Mouse (Mus musculus) kidney, adult 2 months (tissue): ENCODE measurements at regions not wholly inside any gene's neighbourhood (a gene's known extent, or its start where the extent isn't known, plus 50 kb on each side); places are given as distances from the start of the nearest gene placed in this dataset.

Experiments
- DNase-seq: peaks from one replicate; pipeline ENCODE4 v3.0.0; 2021
- H3K27ac ChIP-seq: fragments of 200-500 bp; 2 replicates; pipeline ENCODE4 v1.5.1; 2012; ENCODE audit warnings: low read depth, low read length, control low read depth, inconsistent platforms; ENCODE audit not compliant: insufficient read depth
- H3K27me3 ChIP-seq: fragments of 200-500 bp; replicated peaks from 2 replicates; pipeline ENCODE4 v1.6.1; 2012; ENCODE audit warnings: mild to moderate bottlenecking, moderate library complexity, low read length, inconsistent platforms; ENCODE audit not compliant: control insufficient read depth, insufficient read depth
- H3K36me3 ChIP-seq: fragments of 200-500 bp; 2 replicates; pipeline ENCODE4 v1.6.1; 2012; ENCODE audit warnings: mild to moderate bottlenecking, moderate library complexity, low read length, inconsistent platforms; ENCODE audit not compliant: control insufficient read depth, insufficient read depth
- H3K4me1 ChIP-seq: fragments of 200-500 bp; 2 replicates; pipeline ENCODE4 v1.6.1; 2011; ENCODE audit warnings: low read length; ENCODE audit not compliant: control insufficient read depth, insufficient read depth
- H3K4me3 ChIP-seq: fragments of 200-500 bp; 2 replicates; pipeline ENCODE4 v1.5.1; 2011; ENCODE audit warnings: mild to moderate bottlenecking, low read depth, low read length, control low read depth; ENCODE audit not compliant: insufficient read depth
- CTCF ChIP-seq: fragments of 200-500 bp; conservative IDR thresholded peaks from 2 replicates; pipeline ENCODE4 v1.5.1; 2011; ENCODE audit warnings: low read depth, mild to moderate bottlenecking, control low read depth, low read length, moderate library complexity, mixed read lengths; ENCODE audit not compliant: insufficient read depth, insufficient read length
- POLR2A ChIP-seq: fragments of 200-500 bp; IDR thresholded peaks from one replicate; pipeline ENCODE4 v1.6.1; 2011; ENCODE audit warnings: low read depth, low read length, control low read depth
- WGBS: fragments of 180-500 bp; shearing (Covaris S2); methylation state at CpG from one replicate; pipeline ENCODE4 v1.1.7; 2018; 5-methylcytosine and 5-hydroxymethylcytosine counted together

GRCm38 (mm10) chr12:107285622-107286021, 202.8 kb upstream of the 3110018I06Rik start:
- DNase-seq: no peak
- WGBS: 74% methylated on average over 9 of the region's 9 CpGs
- no peaks in the 10 kb centered on the region for H3K36me3 ChIP-seq
- TF ChIP-seq CTCF (no peak), POLR2A (no peak)
- H3K27ac ChIP-seq: no peak overlapping the region
- no peaks in the 10 kb centered on the region for H3K27me3 ChIP-seq
- no peak overlapping the region for H3K4me3 ChIP-seq
- H3K4me1 ChIP-seq: no peaks in the 10 kb centered on the region

- TF ChIP-seq POLR2A: no peak
- TF ChIP-seq CTCF: no peak
- no peaks in the 10 kb centered on the region for H3K36me3 ChIP-seq
- H3K27me3 ChIP-seq: no peaks in the 10 kb centered on the region
- H3K27ac ChIP-seq: no peak overlapping the region
- H3K4me1 ChIP-seq: no peaks in the 10 kb centered on the region
- WGBS: 75% methylated on average over 5 of the region's 5 CpGs
- H3K4me3 ChIP-seq: no peak overlapping the region
- no peak for DNase-seq
These were observed 197.1 kb upstream of the 3110018I06Rik start for GRCm38 (mm10) chr12:107291377-107291776.

GRCm38 (mm10) chr12:107307094-107307740, 181.2 kb upstream of the 3110018I06Rik start:
- no peaks in the 10 kb centered on the region for H3K4me1 ChIP-seq
- H3K27ac ChIP-seq: no peak overlapping the region
- 16% methylated on average over 15 of the region's 15 CpGs for WGBS

GRCm38 (mm10) chr12:107315446-107315845, 173.0 kb upstream of the 3110018I06Rik start:
- Histone ChIP-seq H3K36me3 (no peaks in the 10 kb centered on the region), H3K27me3 (no peaks in the 10 kb centered on the region), H3K4me1 (no peaks in the 10 kb centered on the region), H3K27ac (no peak overlapping the region), H3K4me3 (no peak overlapping the region)
- 90% methylated on average over 4 of the region's 4 CpGs for WGBS
- TF ChIP-seq POLR2A: no peak
- TF ChIP-seq CTCF: no peak
- no peak for DNase-seq

More at GRCm38 (mm10) chr12:107307094-107307740, 181.2 kb upstream of the 3110018I06Rik start:
- Histone ChIP-seq H3K4me3 (no peak overlapping the region), H3K36me3 (no peaks in the 10 kb centered on the region), H3K27me3 (no peaks in the 10 kb centered on the region)
- no peak for TF ChIP-seq CTCF
- no peak for TF ChIP-seq POLR2A
- no peak for DNase-seq

GRCm38 (mm10) chr12:107322861-107323260, 165.6 kb upstream of the 3110018I06Rik start:
- DNase-seq: no peak
- 74% methylated on average over 7 of the region's 7 CpGs for WGBS
- Histone ChIP-seq H3K4me1 (no peaks in the 10 kb centered on the region), H3K4me3 (no peak overlapping the region), H3K36me3 (no peaks in the 10 kb centered on the region), H3K27ac (no peak overlapping the region), H3K27me3 (no peaks in the 10 kb centered on the region)
- TF ChIP-seq POLR2A (no peak), CTCF (no peak)

- 96% methylated on average over 10 of the region's 10 CpGs for WGBS
- Histone ChIP-seq H3K36me3 (no peaks in the 10 kb centered on the region), H3K27ac (no peak overlapping the region), H3K4me1 (no peaks in the 10 kb centered on the region), H3K27me3 (no peaks in the 10 kb centered on the region), H3K4me3 (no peak overlapping the region)
- TF ChIP-seq CTCF (no peak), POLR2A (no peak)
- no peak for DNase-seq
These were observed 162.3 kb upstream of the 3110018I06Rik start for GRCm38 (mm10) chr12:107326101-107326500.

- 34% methylated on average over 9 of the region's 9 CpGs for WGBS
- H3K4me1 ChIP-seq: no peaks in the 10 kb centered on the region
- H3K4me3 ChIP-seq: no peak overlapping the region
- H3K36me3 ChIP-seq: no peaks in the 10 kb centered on the region
- no peak overlapping the region for H3K27ac ChIP-seq
- TF ChIP-seq CTCF: no peak
- TF ChIP-seq POLR2A: no peak
- H3K27me3 ChIP-seq: no peaks in the 10 kb centered on the region
- DNase-seq: no peak
These were observed 161.2 kb upstream of the 3110018I06Rik start for GRCm38 (mm10) chr12:107327107-107327770.
